Mouse (Mus musculus) layer of hippocampus, adult 11-12 months (tissue): Measurements from ENCODE around the gene Atp6v0a2.
"Not testable (repeated sequence)": the region's sequence is repeated elsewhere in the genome, so short reads cannot be mapped to it uniquely, and the experiment has no call there.

Source experiments
- DNase-seq: peaks from one replicate; pipeline ENCODE4 v3.0.0; 2022; ENCODE audit warnings: low spot score

The Atp6v0a2 gene

DNA sequence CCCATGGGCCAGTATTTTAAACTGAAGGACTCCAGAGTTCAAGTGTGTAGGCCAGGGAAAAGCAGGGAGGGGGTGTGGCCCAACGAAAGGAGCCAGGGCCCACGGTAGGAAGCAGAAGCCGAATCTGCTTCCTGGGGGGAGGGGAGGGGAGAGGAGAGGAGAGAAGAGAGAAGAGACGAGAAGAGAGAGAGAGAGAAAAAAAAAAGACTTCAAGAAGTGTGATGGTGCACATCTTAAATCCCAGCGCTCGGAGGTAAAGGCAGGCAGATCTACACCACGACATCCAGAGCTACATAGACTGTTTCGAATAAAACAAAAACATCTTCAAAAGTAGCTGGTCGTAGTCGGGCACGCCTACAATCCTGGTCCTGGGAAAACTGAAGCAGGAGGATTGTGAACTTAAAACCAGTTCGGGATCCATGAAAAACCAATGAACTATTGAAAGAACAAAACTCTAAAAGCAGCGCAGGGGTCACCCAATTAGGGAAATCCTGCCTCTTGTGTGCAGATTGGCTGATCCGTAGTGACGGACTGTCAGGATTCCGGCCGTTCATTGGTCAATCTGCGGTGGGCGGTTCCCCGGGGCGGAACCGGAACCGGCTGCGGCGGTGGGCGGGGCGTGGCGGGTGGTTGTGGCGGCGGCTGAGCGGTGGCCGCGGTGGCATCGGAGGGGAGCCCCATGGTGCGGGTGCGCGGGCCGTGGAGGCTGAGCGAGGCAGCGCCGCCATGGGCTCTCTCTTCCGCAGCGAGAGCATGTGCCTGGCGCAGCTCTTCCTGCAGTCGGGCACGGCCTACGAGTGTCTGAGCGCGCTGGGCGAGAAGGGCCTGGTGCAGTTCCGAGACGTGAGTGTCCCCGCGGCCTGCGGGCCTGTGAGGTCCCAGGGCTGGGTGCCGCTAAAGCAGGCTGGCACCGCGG is at the start of gene Atp6v0a2:
TSS of gene Atp6v0a2 (plus strand) at position 129 of the 916 bp plus-strand sequence.
- DNase-seq: peak; percentile 94

GRCm38 (mm10) chr5:124578633-124579317 is 49.6 kb upstream of the Atp6v0a2 start, which contains the start of the genes Eif2b1 and Gtf2h3:
Eif2b1 (minus strand) TSS chr5:124579131.
Gtf2h3 (plus strand) TSS chr5:124579140.
- DNase-seq: peak; percentile 92

- peak; percentile 32 for DNase-seq
These were observed 45.9 kb upstream of the Atp6v0a2 start for GRCm38 (mm10) chr5:124582515-124582914.

- no peak for DNase-seq
These were observed 35.6 kb upstream of the Atp6v0a2 start for GRCm38 (mm10) chr5:124592768-124593167.

DNA sequence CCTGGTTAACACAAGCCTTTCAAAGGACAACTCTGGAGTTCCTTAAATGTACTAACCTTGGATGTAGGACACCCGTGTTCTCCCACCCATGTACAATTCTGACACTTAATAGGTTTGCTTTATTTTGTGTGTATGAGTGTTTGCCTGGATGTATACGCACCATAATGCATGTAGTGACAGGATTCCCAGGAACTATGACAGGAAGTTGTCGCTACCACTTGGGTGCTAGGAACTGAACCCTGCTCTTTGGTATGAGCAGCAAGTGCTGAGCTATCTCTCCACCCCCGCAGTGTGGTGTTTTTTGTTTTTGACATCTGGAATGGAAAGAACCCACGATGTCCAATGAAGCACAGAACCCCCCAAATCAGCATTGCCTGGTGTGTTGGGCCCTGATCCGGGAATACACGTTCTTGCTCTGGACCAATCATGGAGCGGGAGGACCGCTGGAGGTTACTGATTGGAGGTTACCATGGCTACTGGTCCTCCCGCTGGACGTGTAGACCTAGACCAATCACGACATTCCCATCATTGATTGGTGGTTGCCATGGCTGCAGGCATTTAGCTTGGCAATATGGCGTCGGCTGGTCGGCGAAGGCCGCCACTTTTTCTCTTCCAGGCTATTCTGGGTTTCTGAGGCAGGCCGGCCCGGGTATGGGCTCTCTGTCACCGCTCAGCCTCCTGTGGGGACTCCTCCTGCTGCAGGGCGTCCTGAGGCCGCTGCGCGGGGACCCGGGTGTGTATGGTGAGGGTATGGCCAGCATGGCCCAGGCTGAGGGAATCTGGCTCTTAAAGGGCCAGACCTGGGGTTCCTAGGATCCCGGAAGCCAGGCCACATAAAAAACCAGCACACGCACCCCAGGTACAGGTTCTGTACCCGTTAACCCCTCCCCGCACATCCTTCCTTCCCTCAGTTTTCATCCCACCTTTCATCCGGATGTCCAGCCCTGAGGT is 29.9 kb upstream of the Atp6v0a2 start:
- peak; percentile 96 for DNase-seq

- not testable (repeated sequence) for DNase-seq
These were observed 28.6 kb upstream of the Atp6v0a2 start for GRCm38 (mm10) chr5:124599726-124600125.

DNA sequence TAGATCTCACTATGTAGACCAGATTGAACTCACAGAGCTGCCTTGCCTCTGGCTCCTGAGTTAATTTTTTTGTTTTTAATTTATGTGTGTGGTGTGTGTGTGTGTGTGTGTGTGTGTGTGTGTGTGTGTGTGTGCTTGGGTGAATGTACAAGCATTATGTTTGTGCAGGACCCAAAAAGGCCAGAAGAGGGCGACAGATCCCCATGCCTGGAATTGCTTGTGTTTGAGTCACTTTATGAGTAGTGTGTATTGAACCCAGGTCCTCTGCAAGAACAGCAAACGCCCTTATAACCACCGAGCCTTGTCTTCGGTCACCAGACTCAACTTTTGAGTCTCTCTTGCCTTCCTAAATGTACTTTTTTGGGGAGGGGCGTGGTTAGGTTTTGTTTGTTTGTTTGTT is 26.0 kb upstream of the Atp6v0a2 start:
- DNase-seq: peak; percentile 65

- DNase-seq: no peak
These were observed 24.1 kb upstream of the Atp6v0a2 start for GRCm38 (mm10) chr5:124604296-124604695.

- DNase-seq: no peak
These were observed 23.2 kb upstream of the Atp6v0a2 start for GRCm38 (mm10) chr5:124605041-124605622.

- no peak for DNase-seq
These were observed 17.4 kb upstream of the Atp6v0a2 start for GRCm38 (mm10) chr5:124610965-124611364.

GRCm38 (mm10) chr5:124614709-124615108 is 13.7 kb upstream of the Atp6v0a2 start:
- no peak for DNase-seq

- DNase-seq: no peak
These were observed 9.7 kb upstream of the Atp6v0a2 start for GRCm38 (mm10) chr5:124618711-124619110.

- DNase-seq: peak; percentile 31
These were observed 7.0 kb upstream of the Atp6v0a2 start for GRCm38 (mm10) chr5:124621362-124621761.

- DNase-seq: peak; percentile 30
These were observed 5.5 kb upstream of the Atp6v0a2 start for GRCm38 (mm10) chr5:124622890-124623289.

GRCm38 (mm10) chr5:124624291-124624690 is 4.1 kb upstream of the Atp6v0a2 start:
- DNase-seq: no peak

DNA sequence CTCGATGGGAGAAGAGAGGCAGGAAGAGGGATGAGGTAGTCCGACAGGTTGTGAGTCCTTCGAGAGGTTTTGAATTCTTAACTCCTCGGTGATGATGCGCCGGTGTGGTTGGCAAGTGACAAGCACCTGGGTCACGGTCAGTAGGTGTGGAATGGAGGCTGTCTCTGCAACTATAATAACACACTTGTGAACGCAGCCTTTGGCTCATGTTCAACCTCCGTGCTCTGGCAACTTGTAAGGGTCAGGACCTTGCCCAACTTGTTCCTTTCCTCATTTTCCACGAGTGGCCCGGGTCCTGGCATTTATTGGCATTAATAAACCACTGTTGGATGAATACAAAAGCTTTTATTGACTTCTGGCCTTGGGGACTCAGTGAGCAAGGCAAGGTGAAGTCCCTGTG is 1.3 kb downstream of the Atp6v0a2 start:
- no peak for DNase-seq

DNA sequence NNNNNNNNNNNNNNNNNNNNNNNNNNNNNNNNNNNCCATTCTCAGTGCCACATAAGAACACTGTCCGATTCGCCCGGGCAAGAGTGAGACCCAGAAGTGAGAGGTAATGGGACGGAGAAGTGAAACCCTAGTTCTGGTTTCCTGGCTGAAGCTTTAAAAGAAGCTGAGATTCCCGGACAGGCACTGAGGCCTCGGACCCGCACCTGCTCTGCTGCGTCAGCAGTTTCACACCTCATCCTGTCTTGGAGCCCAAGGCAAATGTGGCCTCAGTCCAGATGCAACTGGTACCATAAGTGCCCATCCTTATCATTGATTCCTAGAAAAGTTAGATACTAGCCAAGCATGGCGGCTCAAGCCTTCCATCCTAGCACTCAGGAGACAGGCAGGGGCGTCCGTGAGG is 3.3 kb downstream of the Atp6v0a2 start:
- DNase-seq: peak; percentile 37

DNA sequence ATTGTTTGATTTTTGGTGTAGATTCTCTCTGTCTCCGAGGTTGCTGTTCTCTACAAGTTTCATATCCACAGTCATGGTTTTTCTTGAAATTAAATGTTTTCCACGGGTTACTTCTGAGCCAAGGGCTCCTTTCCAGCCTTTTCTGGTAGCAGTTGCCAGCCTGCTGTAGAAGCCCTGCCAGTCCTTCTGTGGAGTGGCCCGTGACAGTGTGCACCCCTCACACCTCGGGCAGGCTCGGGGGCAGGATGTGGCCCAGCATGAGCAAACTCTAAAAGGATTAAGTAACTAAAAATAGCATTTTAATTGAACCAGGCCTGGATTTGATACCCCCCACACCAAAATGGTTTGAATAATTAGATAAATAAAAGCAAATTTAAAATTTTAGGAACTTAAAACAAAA is 4.1 kb downstream of the Atp6v0a2 start:
- no peak for DNase-seq

DNA sequence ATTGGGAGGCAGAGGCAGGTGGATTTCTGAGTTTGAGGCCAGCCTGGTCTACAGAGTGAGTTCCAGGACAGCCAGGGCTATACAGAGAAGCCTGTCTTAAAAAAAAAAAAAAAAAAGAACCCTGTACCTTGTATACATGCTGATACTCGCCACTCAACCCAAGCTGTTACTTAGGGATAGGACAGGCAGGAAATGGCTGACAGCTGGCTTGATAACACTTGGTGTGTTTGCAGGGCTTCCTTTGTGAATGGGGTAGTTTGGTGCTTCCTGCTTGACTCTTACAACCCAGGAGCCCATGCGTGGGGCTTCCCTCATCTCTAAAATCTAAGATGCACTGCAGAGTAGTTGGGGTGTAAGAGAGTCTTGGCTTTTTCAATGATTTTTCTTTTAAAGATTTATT is 5.0 kb downstream of the Atp6v0a2 start:
- no peak for DNase-seq

DNA sequence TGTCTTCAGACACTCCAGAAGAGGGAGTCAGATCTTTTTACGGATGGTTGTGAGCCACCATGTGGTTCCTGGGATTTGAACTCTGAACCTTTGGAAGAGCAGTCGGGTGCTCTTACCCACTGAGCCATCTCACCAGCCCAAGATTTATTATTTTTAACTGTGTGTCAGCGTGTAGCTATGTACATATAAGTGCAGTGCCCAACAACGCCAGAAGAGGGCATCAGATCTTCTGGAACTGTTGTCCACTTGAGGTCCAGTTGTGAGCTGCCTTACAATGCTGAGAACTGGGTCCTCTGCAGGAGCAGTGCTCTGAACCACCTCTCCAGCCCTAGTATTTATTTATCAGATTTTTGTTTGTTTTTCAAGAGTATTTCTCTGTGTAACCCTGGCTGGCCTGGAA is 6.7 kb downstream of the Atp6v0a2 start:
- not testable (repeated sequence) for DNase-seq

GRCm38 (mm10) chr5:124636139-124636538 is 7.8 kb downstream of the Atp6v0a2 start:
- DNase-seq: no peak
